Mouse (Mus musculus): Measurements from ENCODE around the gene Cpa2.

Cpa2 gene

DNA sequence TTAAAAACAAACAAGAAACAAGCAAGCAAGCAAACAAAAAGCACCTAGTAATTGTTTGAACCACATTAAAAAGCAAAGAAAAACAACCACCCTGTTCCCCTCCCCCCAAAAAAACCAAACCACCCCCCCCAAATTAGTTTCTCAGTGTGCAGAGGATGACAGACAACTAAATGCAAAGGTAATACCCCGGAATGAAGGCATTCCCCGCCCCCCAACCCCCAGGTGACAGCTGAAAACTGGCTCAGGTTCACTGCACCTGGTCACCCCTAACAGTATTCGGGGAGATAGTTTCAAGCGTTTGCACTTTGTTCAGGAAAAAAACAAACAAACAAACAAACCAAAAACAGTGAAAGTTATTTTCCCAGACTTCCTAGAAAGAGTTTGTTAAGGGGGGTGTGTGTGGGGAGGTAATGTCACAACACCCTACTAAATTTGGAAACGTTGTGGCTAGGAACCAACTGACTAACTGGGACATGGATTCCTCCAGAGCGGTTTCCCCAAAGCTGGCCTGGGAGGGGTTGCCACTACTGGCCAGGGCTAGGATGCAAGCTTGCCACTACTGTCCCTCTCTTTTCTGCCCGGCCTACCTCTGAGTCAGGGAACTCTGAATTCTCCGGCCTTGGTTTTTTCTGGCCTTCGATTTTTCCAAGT lies 6.4 kb downstream of the Cpa2 start:
- no peak for DNase-seq (ENCODE audit: low spot score)

DNA sequence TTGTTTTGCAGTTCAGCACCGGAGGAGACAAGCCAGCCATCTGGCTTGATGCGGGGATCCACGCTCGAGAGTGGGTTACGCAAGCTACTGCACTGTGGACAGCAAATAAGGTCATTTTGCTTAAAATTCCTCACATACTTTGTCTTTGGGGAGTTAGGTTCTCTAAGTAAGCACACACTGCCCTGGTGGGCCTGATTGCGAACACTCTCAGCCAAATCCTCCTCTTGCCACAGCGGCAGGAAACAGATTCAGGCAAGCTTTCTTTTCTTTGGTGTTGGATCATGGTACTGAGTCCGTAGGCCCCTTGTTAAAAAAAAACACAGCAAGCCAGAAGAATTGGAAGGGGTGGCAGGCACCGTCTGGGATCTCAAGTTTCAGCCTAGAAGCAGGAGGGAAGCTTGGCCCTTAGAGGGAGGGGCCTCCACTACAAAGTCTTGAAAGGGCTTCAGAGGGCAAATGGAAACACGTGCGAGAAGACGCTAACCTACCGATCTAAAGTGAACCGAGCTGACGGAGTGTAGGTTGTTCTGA lies 7.9 kb downstream of the Cpa2 start:
- DNase-seq (ENCODE audit: low spot score) = peak; percentile 91

DNA sequence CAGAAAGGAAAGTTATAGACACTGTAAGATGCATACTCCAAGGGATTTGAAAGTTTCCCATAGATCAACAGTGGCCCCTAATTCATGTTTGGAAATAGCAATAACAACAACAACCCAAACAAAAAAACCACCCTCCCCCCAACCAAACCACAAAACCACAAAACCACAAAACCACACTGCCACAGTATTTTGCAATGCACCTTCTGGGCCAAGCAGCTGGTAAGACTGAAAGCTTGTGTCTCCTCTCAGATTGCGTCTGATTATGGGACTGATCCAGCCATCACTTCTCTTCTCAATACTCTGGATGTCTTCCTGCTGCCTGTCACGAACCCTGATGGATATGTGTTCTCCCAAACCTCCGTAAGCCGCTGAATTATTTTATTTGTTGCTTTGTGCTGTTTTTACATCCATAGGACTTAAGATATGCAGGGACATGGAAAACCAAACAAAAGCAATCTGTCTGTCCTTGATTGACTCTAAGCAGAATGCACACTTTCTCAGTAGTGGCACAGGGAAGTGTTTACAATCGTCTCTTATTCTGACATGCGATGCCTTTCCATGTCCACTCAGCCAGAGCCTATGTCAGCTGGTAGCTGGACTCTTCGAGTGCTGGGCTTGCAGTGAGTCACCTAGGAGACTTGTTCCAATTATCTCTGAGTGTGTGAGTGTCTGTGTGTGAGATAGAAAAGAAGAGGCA lies 9.3 kb downstream of the Cpa2 start:
- no peak for DNase-seq (ENCODE audit: low spot score)

DNA sequence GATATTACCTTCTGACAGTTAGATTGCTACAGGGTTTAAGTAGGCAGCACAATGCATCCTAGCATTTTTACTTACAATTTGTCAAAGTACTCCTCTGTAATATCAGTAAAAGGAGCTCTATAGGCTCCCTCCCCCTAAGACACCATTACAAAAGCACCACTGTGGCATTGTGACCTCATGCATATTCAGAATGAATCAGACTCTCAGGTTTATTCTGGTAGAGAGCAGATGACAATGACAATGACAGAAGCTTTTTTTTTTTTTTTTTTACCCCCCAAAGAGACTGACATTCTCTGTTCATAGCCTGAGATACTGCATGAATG lies 9.8 kb downstream of the Cpa2 start:
- no peak for DNase-seq (ENCODE audit: low spot score)

DNA sequence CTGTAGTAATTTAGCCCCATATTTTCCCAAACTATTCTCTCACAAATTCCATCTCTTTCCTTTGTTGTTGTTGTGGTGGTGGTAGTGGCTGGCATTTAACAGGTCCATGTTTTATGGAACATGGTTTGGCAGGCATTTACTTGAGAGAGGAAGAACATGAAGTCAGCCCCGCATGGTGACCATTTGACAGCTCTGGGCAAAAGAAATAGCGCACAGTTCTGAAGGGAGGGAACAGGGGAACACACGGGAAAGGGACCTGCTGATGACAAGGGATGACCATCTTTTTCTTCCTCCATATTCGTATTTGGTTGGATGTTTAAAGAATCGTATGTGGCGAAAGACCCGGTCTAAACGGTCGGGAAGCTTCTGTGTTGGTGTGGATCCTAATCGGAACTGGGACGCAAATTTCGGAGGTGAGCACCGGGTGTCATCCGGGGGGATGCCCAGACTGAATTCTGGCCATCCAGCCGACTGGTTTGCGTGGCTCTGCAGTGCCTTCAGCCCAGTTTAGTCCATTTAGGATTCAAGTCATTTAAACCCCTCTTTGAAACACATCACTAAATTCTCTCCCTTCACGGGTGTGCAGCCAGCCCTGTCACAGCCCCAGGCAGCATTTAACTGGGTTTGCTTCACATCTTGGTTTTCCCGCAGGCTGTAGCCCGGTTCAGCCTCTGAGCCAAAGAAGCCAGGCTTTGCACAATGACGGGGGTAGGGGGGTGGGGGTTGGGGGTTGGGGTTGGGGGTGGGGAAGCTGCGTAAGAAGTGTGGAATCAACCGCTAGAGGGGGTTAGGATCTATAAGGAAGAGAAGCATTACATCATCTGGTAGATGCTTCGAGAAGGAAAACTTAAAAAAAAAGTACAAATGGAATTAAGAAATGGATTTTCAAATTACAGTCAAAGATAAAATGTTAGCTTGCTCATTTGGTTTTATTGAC lies 10.5 kb downstream of the Cpa2 start:
- peak; percentile 82 for DNase-seq (ENCODE audit: low spot score)

DNA sequence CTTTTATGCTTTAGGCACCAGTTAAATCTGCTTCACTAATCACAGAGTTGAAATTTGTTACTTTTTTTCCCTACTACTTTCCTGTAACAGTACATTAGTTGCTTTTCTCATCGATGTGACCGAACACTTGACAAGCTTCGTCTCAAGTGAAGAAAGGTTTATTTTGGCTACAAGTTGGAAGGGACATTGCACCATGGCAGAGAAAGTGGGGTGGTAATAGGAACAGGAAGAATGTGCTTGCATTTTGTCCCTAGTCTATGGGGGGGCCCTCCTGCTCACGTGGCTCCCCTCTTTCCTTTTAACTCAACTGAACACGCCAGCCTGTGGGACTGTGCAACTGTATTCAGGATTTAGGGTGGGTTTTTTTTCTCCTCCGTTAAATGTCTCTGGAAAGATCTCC lies 11.2 kb downstream of the Cpa2 start:
- no peak for DNase-seq (ENCODE audit: low spot score)

DNA sequence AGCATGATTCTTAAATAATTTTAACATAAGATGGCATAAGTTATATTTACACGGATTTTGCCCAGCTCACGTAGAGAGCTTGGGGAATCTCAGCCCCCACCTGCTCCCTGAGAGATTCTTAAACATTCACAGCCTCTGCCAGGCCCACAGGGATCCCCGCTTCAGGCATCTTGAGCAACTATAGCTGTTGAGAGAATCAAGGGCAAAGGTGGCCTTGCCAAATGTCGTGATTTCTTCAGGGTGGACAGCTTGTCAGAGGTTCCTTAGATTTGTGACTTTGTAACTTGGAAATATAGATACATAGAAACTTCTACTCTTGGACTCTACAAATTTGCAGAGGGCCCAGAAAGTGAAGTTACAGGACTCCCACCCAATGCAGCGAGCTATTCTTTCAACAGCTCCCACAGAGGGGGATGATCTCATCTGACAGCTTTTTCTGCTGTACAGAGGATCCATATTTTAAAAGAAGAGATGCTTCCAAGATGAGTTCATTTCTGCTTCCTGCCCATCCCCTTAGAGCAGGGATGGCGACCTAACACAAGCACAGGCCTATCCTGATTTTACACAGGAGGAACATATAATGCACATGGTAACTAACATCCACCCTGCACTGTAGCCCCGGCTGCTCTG lies 12.1 kb downstream of the Cpa2 start:
- no peak for DNase-seq (ENCODE audit: low spot score)

DNA sequence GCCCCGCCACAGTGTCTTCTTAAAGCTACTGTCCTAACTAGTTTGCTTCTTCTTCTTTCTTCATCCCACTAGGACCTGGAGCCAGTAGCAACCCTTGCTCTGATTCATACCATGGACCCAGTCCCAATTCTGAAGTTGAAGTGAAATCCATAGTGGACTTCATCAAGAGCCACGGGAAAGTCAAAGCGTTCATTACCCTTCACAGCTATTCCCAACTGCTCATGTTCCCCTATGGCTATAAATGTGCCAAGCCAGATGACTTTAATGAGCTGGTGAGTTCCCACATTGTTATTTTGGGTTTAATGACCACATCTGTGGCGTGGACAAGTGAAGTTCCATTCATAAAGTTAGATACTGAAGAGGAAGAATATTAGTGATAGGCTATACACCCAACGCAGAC lies 12.7 kb downstream of the Cpa2 start:
- DNase-seq (ENCODE audit: low spot score) = no peak

DNA sequence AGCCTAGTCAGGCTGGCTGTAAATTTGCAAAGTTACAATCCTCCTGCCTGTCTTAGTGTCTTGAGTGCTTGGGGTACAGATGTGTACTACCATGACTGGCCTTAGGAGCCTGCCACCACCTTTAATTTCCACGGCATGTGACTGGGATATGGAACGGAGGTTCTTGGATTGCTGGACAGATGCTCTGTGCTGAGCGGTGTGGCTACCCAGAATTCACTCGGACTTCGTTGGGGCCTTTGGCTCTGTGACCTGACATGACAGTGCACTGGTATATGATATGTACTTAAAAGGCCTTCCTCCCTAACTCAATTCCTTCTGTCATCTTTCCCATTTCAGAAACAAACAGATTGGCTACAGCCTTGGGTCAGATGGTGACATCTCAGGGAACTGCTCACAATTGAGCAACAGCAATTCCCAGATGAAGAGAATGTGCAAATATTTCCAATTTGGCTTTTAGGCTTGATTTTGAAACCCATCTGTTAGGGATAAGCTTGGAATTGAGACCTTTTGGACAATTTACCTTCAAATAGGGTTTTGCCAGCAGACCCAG lies 13.3 kb downstream of the Cpa2 start:
- no peak for DNase-seq (ENCODE audit: low spot score)

DNA sequence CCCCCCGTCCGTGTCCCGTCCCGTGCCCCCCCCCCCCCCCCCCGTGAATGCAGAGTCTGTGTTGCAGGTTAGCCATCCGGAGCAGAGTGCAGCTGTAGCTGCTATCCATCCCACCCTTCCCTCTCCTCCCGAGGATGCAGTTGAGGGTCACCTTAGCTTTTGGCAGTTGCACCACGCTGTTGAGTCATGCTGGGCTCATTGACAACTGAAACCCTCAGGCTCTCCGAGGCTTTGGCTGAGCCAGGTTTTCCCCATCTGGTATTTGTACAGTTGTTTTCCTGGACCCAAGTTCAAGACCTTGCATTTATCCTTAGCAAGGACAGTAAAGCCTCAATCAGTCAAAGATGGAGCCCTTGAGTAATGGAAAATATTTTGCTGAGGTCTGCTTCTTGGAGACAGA lies 14.7 kb downstream of the Cpa2 start:
- DNase-seq (ENCODE audit: low spot score) = no peak

DNA sequence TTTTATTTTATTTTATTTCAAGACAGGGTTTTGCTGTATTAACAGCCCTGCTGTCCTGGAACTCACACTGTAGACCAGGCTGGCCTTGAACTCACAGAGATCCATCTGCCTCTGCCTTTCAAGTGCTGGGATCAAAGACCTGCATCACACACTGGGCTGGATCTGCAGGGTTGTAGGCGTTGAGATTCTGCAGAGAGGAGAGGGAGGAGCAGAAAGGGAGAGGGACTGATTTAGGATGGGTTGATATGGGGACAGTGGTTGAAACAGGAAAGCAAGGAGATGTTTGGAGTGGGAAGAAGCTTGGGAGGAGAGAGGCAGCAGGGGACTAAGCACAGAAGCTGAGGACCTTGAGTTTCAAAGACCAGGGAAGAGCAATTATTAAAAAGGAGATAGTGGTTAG lies 18.3 kb downstream of the Cpa2 start:
- DNase-seq (ENCODE audit: low spot score) = no peak

DNA sequence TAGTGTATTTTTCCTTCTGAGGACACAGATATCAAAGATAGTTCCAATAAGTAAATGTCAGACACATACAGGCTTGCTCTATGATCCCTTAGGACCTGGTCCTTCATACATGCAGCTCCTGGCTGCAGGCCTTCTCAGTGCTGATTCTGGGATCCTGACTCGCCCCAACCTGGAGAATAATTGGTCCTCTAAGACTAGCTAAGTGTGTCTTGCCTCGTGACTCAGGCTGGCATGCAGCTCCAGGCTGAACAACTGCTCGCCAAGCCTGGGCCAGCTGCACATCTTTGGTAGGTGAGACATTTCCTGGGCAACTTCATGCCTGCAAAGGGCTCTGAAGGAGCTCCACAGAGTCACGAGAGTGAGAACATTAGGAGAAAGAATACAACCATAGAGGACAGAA lies 20.8 kb downstream of the Cpa2 start:
- DNase-seq (ENCODE audit: low spot score) = no peak

DNA sequence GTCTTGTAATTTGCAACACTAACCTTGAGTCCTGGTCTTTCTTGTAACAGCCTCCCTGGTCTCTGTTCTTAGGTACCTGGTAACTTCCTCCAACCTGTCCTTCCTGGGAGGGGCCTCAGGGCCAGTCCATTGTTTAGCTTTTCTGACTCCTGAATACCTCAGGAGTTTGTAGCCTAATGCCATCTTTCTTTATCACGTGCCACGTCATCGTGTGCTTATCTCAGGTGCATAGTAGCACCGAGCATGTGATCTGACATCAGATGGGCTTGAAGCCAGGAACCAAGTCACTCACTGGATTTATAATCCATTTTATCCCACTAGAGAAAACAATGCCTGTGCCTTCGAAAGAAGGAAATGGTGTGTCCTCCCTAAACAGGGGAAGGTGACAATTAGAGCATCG lies 22.2 kb downstream of the Cpa2 start:
- no peak for DNase-seq (ENCODE audit: low spot score)

DNA sequence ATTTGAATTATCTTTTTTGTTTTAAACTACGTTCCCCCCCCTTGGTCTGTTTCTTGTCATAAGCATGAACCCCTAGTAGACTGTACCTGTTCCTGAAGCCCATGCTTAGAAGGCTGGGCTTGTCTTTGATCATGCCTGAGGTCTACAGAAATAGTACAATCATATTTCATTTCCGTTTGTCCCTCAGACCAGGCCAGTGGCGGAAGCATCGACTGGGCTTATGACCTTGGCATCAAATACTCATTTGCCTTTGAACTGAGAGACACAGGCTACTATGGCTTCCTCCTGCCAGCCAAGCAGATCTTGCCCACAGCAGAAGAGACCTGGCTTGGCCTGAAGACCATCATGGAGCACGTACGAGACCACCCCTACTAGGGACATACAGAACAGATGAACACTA lies 22.7 kb downstream of the Cpa2 start:
- no peak for DNase-seq (ENCODE audit: low spot score)

DNA sequence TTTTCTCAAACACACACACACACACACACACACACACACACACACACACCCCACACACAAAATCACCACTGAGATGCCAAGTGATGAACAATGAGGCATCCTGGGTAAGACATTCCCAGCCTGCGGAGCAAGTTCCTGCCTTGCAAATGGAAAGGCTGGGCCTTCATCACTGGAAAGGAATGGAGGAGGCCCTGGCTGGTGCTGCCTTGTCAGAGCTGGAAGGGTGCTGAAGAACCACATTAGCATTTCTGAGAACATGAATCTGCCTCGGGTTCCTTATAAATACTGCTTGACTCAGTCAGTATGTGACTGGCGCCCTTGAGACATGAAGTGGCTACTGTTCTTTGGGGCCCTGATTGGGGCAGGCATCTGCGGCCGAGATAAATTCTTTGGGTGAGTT lies 26.7 kb downstream of the Cpa2 start, which contains the start of gene Cpa4:
Gene Cpa4, plus strand, starts transcription at position 301 of the 400 bp plus-strand sequence.
- DNase-seq (ENCODE audit: low spot score) = no peak

DNA sequence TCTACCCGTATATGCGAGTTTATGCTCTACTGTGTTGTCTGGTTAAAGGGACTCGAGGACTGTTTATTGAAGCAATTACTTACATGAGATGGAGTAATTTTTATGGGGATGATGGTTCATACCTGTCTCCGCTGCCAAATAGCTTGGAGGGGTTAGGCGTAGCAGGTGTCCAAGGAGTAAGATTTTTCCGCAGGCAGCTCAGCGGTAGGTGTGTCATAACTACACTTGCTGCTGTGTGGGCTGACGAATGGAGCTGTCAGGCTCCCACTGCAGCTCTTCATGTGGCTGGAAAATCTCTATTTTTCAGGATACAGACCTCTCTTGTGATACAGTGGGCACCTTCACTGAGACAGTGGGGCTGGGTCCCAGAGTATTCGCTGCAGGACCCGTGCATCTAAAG lies 27.9 kb downstream of the Cpa2 start:
- DNase-seq (ENCODE audit: low spot score) = no peak

DNA sequence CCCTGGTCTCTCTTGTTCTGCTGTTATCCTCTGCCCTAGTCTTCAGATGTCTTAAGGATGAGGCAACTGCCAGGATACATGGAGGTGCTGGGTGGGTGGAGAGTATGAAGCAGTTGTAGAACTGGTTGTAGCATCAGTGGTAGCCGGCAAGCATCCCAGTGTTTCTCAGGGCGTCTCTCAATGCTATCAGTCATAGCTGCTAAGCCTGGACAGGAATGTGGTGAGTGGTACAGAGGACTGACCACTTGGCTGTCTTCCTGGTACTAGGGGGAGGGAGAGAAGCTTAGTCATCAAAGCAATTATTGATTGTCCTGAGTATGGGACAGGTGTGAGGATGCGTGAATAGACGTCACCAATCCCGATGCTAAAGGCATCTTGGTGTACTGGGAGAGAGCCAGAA lies 28.6 kb downstream of the Cpa2 start:
- DNase-seq (ENCODE audit: low spot score) = no peak

DNA sequence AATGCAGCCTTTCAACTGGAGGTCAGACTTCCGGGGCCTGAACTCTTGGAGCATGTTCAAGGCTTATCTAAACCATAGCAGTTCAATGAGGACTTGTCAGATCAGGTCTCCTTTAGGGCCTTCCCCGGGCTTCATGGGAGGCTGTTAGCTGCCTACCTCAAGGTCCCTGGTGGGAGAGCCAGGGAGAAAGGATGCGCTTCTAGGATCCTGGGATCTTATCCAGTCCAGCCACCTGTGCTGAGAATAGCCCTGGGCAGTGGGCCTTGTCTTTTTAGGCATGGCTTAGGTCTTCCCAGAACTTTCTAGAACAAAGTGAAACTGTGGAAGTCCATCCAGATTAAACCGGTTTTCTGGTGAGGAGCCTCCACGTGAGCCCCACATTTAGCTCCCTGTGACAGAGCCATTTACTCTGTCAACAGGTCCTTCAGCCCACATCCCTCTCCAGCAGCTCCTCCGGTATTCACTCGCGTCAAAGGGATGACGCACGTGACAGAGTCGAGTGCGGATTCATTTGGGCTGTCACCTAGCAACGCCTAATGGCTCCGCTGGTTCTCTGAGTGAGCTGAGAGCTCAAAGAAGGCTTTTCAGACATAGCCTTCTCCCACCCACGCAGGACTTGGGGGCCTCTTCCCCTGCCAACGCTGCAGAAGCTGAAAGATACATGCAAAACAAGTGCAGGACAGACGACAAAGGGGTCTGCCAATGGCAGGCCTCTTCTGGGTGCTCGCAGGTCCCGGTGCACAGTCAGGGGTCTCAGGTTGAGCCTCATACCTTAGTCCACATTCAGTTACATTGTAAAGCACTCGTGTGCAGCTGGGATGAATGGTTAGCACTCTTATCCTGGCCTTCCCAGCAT lies 31.3 kb downstream of the Cpa2 start:
- DNase-seq (ENCODE audit: low spot score) = peak; percentile 83

DNA sequence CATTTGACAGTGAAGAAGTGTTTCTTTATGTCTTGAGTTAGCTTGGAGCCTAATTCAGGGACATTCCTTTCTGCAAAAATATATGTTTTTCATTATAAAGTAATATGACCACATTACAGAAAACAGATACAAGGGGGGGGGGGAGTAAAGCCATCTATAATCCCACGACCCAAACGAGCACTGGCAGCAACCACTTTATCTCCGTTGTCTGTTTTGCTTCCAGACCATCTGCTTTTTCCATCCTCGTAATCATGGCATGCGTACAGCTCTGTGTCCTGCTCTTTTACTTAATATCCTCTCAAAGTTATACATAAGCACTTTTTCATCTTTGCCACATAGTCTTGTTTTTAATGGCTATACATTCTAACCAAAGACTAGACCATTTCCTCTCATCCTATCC lies 32.0 kb downstream of the Cpa2 start:
- no peak for DNase-seq (ENCODE audit: low spot score)

DNA sequence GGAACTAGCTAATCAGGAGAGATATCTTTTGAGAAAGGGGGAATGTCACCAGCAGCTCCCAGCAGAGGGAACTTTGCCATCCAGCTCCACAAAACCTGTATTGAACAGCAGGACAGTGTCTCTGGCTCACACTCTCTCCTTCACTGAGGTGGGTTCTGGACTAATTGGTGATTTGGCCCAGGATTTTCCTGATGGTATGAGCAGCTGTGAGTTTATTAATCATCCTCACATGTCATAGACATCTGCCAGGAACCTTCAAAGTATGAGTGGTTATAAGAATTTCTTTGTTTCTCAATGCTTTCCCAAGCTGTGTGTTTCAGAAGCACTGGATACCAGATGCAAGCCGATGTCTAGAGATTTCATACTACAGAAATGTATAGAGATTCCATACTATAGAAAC lies 33.6 kb downstream of the Cpa2 start:
- no peak for DNase-seq (ENCODE audit: low spot score)

All from embryo, embryonic 10 days (tissue).